Mouse (Mus musculus) CH12.LX (cell line): ENCODE measurements around the gene Ptpn14. TPM values are rescaled to one million over a fixed set of nuclear protein-coding genes. Genes with fewer than 3 reads are reported as not detected.

Source experiments
- DNase-seq: peaks from one replicate; pipeline ENCODE4 v3.0.0-alpha.2; 2013; ENCODE audit errors: extremely low read depth
- H3K27ac ChIP-seq: 2 replicates; pipeline ENCODE4 v1.5.1; 2012; ENCODE audit warnings: low read depth, mild to moderate bottlenecking, control low read depth, moderate library complexity; ENCODE audit not compliant: insufficient read depth
- H3K27me3 ChIP-seq: replicated peaks from 2 replicates; pipeline ENCODE3; 2012; ENCODE audit warnings: inconsistent platforms
- H3K36me3 ChIP-seq, 2 experiments: replicated peaks in 1 of 2; 2 replicates each; pipeline versions ENCODE3 to v1.6.1; 2012; ENCODE audit warnings: inconsistent platforms in 1 of 2, low read length in 1 of 2, mild to moderate bottlenecking in 1 of 2, mixed read lengths in 1 of 2, moderate library complexity in 1 of 2; ENCODE audit not compliant: control insufficient read depth in 1 of 2, insufficient read depth in 1 of 2
- H3K4me1 ChIP-seq, 2 experiments: 2 replicates each; pipeline ENCODE4 v1.6.1; 2012; ENCODE audit warnings: inconsistent platforms in 1 of 2, moderate library complexity in 1 of 2; ENCODE audit not compliant: insufficient read depth in 2 of 2, control insufficient read depth in 1 of 2
- H3K4me2 ChIP-seq: 2 replicates; pipeline ENCODE4 v1.6.1; 2012; ENCODE audit warnings: low read depth, mild to moderate bottlenecking, control low read depth; ENCODE audit not compliant: poor library complexity, insufficient read depth, severe bottlenecking
- H3K4me3 ChIP-seq, 3 experiments: fragments of 150-350 bp in 1 of 3; sonication (generic) in 1 of 3; replicated peaks in 1 of 3; 2 replicates each; pipeline versions ENCODE3 to v1.5.1; 2011 to 2012; ENCODE audit warnings: low read depth in 2 of 3, low read length in 2 of 3, mild to moderate bottlenecking in 2 of 3, moderate library complexity in 2 of 3, control low read depth in 1 of 3, improper control_type of control experiment in 1 of 3, inconsistent platforms in 1 of 3, mixed read lengths in 1 of 3; ENCODE audit not compliant: poor library complexity in 1 of 3
- H3K79me2 ChIP-seq: replicated peaks from 2 replicates; pipeline ENCODE4 v1.6.1; 2012; ENCODE audit warnings: mild to moderate bottlenecking, moderate library complexity; ENCODE audit not compliant: control insufficient read depth, poor library complexity, insufficient read depth, severe bottlenecking; ENCODE audit errors: extremely low read depth
- H3K9ac ChIP-seq: 2 replicates; pipeline ENCODE4 v1.6.1; 2012; ENCODE audit warnings: low read depth, mild to moderate bottlenecking, control low read depth, moderate library complexity; ENCODE audit not compliant: insufficient read depth
- H3K9me3 ChIP-seq: replicated peaks from 2 replicates; pipeline ENCODE3; 2012; ENCODE audit warnings: low read length, inconsistent platforms, mixed read lengths
- BHLHE40 ChIP-seq: IDR thresholded peaks from 2 replicates; pipeline ENCODE4 v1.6.1; 2011; ENCODE audit warnings: mild to moderate bottlenecking, low read depth, low read length, improper control_type of control experiment
- CHD1 ChIP-seq: IDR thresholded peaks from 2 replicates; pipeline ENCODE4 v1.6.1; 2012; ENCODE audit warnings: low read depth, low read length, improper control_type of control experiment, inconsistent platforms
- CHD2 ChIP-seq: IDR thresholded peaks from 2 replicates; pipeline ENCODE4 v1.6.1; 2011; ENCODE audit warnings: low read length, improper control_type of control experiment
- CTCF ChIP-seq, 2 experiments: IDR thresholded peaks in 1 of 2; conservative IDR thresholded peaks in 1 of 2; 2 replicates each; pipeline ENCODE4 v1.5.1; 2011 to 2012; ENCODE audit warnings: low read depth in 2 of 2, low read length in 2 of 2, improper control_type of control experiment in 1 of 2, inconsistent platforms in 1 of 2, mild to moderate bottlenecking in 1 of 2, moderate library complexity in 1 of 2
- ELF1 ChIP-seq: IDR thresholded peaks from 2 replicates; pipeline ENCODE4 v1.6.1; 2014; ENCODE audit warnings: low read depth, mild to moderate bottlenecking, inconsistent platforms, low read length, improper control_type of control experiment
- EP300 ChIP-seq: IDR thresholded peaks from 2 replicates; pipeline ENCODE4 v1.6.1; 2011; ENCODE audit warnings: low read length, improper control_type of control experiment
- ETS1 ChIP-seq: conservative IDR thresholded peaks from 2 replicates; pipeline ENCODE4 v1.6.1; 2012; ENCODE audit warnings: low read depth, mild to moderate bottlenecking, inconsistent platforms, low read length, improper control_type of control experiment, moderate library complexity
- GABPA ChIP-seq: IDR thresholded peaks from 2 replicates; pipeline ENCODE4 v1.6.1; 2012; ENCODE audit warnings: low read depth, low read length, improper control_type of control experiment, inconsistent platforms; ENCODE audit not compliant: insufficient replicate concordance
- HCFC1 ChIP-seq: IDR thresholded peaks from 2 replicates; pipeline ENCODE4 v1.6.1; 2012; ENCODE audit warnings: low read depth, mild to moderate bottlenecking, inconsistent platforms, low read length, improper control_type of control experiment
- IRF4 ChIP-seq: IDR thresholded peaks from 2 replicates; pipeline ENCODE4 v1.6.1; 2014; ENCODE audit warnings: low read depth, mild to moderate bottlenecking, inconsistent platforms, low read length, improper control_type of control experiment
- JUN ChIP-seq: IDR thresholded peaks from 2 replicates; pipeline ENCODE4 v1.6.1; 2011; ENCODE audit warnings: low read depth, mild to moderate bottlenecking, low read length, improper control_type of control experiment, moderate library complexity; ENCODE audit not compliant: insufficient read depth
- JUND ChIP-seq: conservative IDR thresholded peaks from 2 replicates; pipeline ENCODE4 v1.6.1; 2011; ENCODE audit warnings: low read depth, low read length, improper control_type of control experiment
- KAT2A ChIP-seq: IDR thresholded peaks from 2 replicates; pipeline ENCODE4 v1.6.1; 2012; ENCODE audit warnings: low read length, improper control_type of control experiment, inconsistent platforms; ENCODE audit not compliant: insufficient replicate concordance
- MAFK ChIP-seq: IDR thresholded peaks from 2 replicates; pipeline ENCODE4 v1.6.1; 2011; ENCODE audit warnings: low read length, improper control_type of control experiment; ENCODE audit not compliant: insufficient replicate concordance
- MAZ ChIP-seq: IDR thresholded peaks from 2 replicates; pipeline ENCODE4 v1.6.1; 2012; ENCODE audit warnings: low read depth, mild to moderate bottlenecking, inconsistent platforms, low read length, improper control_type of control experiment, moderate library complexity
- MXI1 ChIP-seq: IDR thresholded peaks from 2 replicates; pipeline ENCODE4 v1.6.1; 2011; ENCODE audit warnings: mild to moderate bottlenecking, low read depth, low read length, improper control_type of control experiment
- MYC ChIP-seq: IDR thresholded peaks from 2 replicates; pipeline ENCODE4 v1.6.1; 2011; ENCODE audit warnings: low read depth, mild to moderate bottlenecking, improper control_type of control experiment, low read length
- NELFE ChIP-seq: IDR thresholded peaks from 2 replicates; pipeline ENCODE4 v1.6.1; 2011; ENCODE audit warnings: low read depth, low read length, improper control_type of control experiment
- NRF1 ChIP-seq: IDR thresholded peaks from 2 replicates; pipeline ENCODE4 v1.6.1; 2014; ENCODE audit warnings: low read depth, mild to moderate bottlenecking, inconsistent platforms, low read length, improper control_type of control experiment, moderate library complexity
- POLR2A ChIP-seq: IDR thresholded peaks from 2 replicates; pipeline ENCODE4 v1.6.1; 2011; ENCODE audit warnings: low read depth, mild to moderate bottlenecking, improper control_type of control experiment, low read length
- RAD21 ChIP-seq: IDR thresholded peaks from 2 replicates; pipeline ENCODE4 v1.6.1; 2011; ENCODE audit warnings: low read depth, mild to moderate bottlenecking, low read length, improper control_type of control experiment, moderate library complexity
- SIN3A ChIP-seq: IDR thresholded peaks from 2 replicates; pipeline ENCODE4 v1.6.1; 2012; ENCODE audit warnings: low read length, improper control_type of control experiment, inconsistent platforms
- SMC3 ChIP-seq: IDR thresholded peaks from 2 replicates; pipeline ENCODE4 v1.6.1; 2011; ENCODE audit warnings: low read depth, low read length, improper control_type of control experiment
- TBP ChIP-seq: conservative IDR thresholded peaks from 2 replicates; pipeline ENCODE4 v1.6.1; 2011; ENCODE audit warnings: low read depth, low read length, improper control_type of control experiment
- ZKSCAN1 ChIP-seq: IDR thresholded peaks from 2 replicates; pipeline ENCODE4 v1.6.1; 2012; ENCODE audit warnings: low read depth, inconsistent platforms, low read length, improper control_type of control experiment, borderline replicate concordance
- ZMIZ1 ChIP-seq: IDR thresholded peaks from 2 replicates; pipeline ENCODE4 v1.6.1; 2012; ENCODE audit warnings: low read depth, mild to moderate bottlenecking, inconsistent platforms, low read length, improper control_type of control experiment
- dilution Hi-C: fragments of 300-500 bp; cut with MboI; formaldehyde crosslinking; loops from 2 replicates; pipeline ENCODE4 v1.14.3; 2020; ENCODE audit warnings: low sequenced_read_pairs; ENCODE audit not compliant: extremely low pct_unique_long_range_greater_than_20kb, extremely low pct_ligation_motif_present
- in situ Hi-C: fragments of 300-500 bp; cut with MboI; formaldehyde crosslinking; loops from 3 replicates; pipeline ENCODE4 v1.14.3; 2019; ENCODE audit warnings: low sequenced_read_pairs, low pct_ligation_motif_present, low pct_unique_long_range_greater_than_20kb, mixed read lengths
- polyA plus RNA-seq: library from polyadenylated mRNA; unstranded; fragments of >175 nt; gene quantifications from 2 replicates; pipeline ENCODE4 v1.2.1, GENCODE M21; 2012; ENCODE audit warnings: low read depth; ENCODE audit not compliant: insufficient read length
- total RNA-seq, 2 experiments: library from RNA; depleted of rRNA; stranded (reverse); fragments of 300-350 nt in 1 of 2; fragments of >200 nt in 1 of 2; gene quantifications; 2 replicates each; pipeline ENCODE4 v1.2.3; 2012 to 2014

Gene Ptpn14
- total and polyA plus RNA-seq, 3 experiments: under 0.01 to 0.10 TPM; not detected in 1

DNA sequence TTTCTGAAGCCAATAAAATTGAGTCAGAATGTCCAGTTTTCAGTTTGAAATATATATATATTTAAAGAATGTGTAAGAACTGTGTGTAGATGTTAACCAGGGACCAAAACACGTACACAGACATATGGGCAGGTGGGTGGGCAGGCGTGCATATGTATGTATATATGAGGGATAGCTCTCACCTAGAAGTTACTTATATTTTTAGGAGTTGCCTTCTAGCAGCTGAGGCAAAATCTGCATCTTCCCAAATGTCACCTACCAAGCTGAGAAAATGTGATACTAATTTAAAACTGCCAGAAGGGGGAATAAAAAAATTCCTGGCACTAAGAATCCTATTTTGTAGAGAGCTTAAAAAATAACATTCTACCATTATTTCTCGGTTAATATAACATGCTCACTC lies 191.7 kb downstream of the Ptpn14 start:
- dilution Hi-C loops: no loop called here
- peaks cover 7 to 58% of the 10 kb centered on the region in 2 experiments; a peak in 3 of 4 replicates for H3K4me1 ChIP-seq
- peaks cover 0 to 34% of the 10 kb centered on the region in 2 experiments for H3K36me3 ChIP-seq
- no peaks in the 10 kb centered on the region for H3K27me3 ChIP-seq
- H3K9ac ChIP-seq: no peak overlapping the region
- DNase-seq: no peak
- in situ Hi-C loops: loop anchor here (5.0 kb wide), 1 partner anchor 32 kb away; no protein-coding TSS in a partner anchor
- no peak overlapping the region for H3K27ac ChIP-seq
- H3K4me2 ChIP-seq: no peak overlapping the region
- H3K79me2 ChIP-seq: peaks cover 15% of the 10 kb centered on the region
- H3K4me3 ChIP-seq: no peak overlapping the region
- no peaks in the 10 kb centered on the region for H3K9me3 ChIP-seq
- no peak for TF ChIP-seq MYC
- no peak for TF ChIP-seq CHD1
- no peak for TF ChIP-seq IRF4
- TF ChIP-seq GABPA: no peak
- TF ChIP-seq ETS1: no peak
- TF ChIP-seq KAT2A: no peak
- TF ChIP-seq CHD2: no peak
- TF ChIP-seq ZMIZ1: no peak
- no peak for TF ChIP-seq MAZ
- TF ChIP-seq CTCF (conservative IDR thresholded peaks at IDR 0.05 in 1 of 2, IDR thresholded peaks at IDR 0.05 in 1 of 2; ENCODE audit: low read depth in 2 of 2, low read length in 2 of 2): no peak
- TF ChIP-seq SIN3A: no peak
- no peak for TF ChIP-seq MAFK
- TF ChIP-seq RAD21: no peak
- TF ChIP-seq BHLHE40: no peak
- TF ChIP-seq, all 38 proteins: peak for 0

DNA sequence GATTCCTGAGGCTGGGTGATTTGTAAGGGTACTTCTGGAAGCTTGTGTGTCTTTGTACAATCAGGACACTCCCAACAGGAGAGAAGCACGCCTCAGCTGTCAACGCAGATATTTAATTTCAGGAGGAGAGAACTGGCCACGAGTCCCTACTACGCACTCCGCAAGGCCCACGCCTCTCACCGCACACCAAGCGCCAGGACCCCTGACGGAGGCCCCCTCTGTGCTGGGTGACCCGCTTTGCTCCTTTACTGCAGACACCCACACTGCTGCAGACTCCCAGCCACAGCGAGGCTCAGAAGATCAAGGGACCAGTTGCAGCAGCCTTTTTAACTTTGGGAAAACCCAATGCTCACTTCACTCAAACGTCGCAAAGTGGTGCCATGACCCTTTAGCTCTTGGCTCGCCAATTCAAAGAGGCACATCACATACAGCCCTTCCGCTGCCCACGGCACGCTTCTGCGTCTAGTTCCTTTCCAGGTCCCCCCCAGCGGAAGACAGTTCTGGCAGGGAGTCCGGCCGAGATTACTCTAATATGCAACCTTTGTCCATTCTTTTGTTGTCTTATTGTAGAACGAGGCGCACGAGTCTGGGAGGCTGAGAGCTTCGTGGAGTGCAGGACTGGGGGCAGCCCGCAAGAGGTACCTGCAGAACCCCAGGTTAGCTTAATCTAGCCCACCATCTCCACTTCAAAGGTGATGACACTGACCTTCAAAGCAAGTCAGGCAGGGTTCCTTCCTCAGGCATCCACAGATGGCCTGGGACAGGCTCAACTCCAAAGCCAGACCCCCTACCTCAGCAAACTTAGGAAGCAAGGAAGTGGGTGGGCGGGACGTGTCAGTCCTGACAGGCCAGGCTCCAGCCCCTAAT lies 192.9 kb downstream of the Ptpn14 start:
- dilution Hi-C loops: no loop called here
- in situ Hi-C loops: loop anchor here (5.0 kb wide), 1 partner anchor 34 kb away; no protein-coding TSS in a partner anchor

More for the DNA sequence above, 192.9 kb downstream of the Ptpn14 start:
- H3K9me3 ChIP-seq: no peaks in the 10 kb centered on the region
- H3K9ac ChIP-seq: no peak overlapping the region
- no peak for TF ChIP-seq MAZ
- TF ChIP-seq MXI1: no peak
- no peak for TF ChIP-seq POLR2A
- no peak for TF ChIP-seq NELFE
- no peak for TF ChIP-seq CHD2
- no peak for TF ChIP-seq KAT2A
- TF ChIP-seq CHD1: no peak
- TF ChIP-seq HCFC1: no peak
- TF ChIP-seq SMC3: no peak
- no peak for TF ChIP-seq JUND
- TF ChIP-seq JUN: no peak
- TF ChIP-seq NRF1: no peak
- TF ChIP-seq BHLHE40: no peak
- TF ChIP-seq TBP: no peak
- no peak for TF ChIP-seq ZKSCAN1
- no peak for TF ChIP-seq ETS1
- no peak for TF ChIP-seq ELF1
- no peak for TF ChIP-seq EP300
- TF ChIP-seq, all 38 proteins: peak for 0
- Histone ChIP-seq H3K79me2 (peaks cover 15% of the 10 kb centered on the region), H3K36me3 (peaks cover 0 to 25% of the 10 kb centered on the region in 2 experiments), H3K4me1 (peaks cover 7 to 57% of the 10 kb centered on the region in 2 experiments; a peak in 3 of 4 replicates), H3K4me3 (peak overlapping the region; percentile 75 to 98 (median 92)), H3K27me3 (no peaks in the 10 kb centered on the region), H3K4me2 (peak overlapping the region; percentile 64), H3K27ac (no peak overlapping the region)
- DNase-seq: no peak
